Mouse (Mus musculus) cortical plate, adult 2 months (tissue): Measurements from ENCODE around the gene Cnga3.

Source experiments
- CTCF ChIP-seq: fragments of 200-500 bp; IDR thresholded peaks from 2 replicates; pipeline ENCODE4 v1.5.1; 2011; ENCODE audit warnings: mild to moderate bottlenecking, control low read depth, low read length; ENCODE audit not compliant: insufficient read depth; ENCODE audit errors: extremely low read depth
- POLR2A ChIP-seq: fragments of 200-500 bp; IDR thresholded peaks from 2 replicates; pipeline ENCODE4 v1.6.1; 2011; ENCODE audit warnings: mild to moderate bottlenecking, low read length, control low read depth; ENCODE audit not compliant: insufficient read depth; ENCODE audit errors: extremely low read depth

DNA sequence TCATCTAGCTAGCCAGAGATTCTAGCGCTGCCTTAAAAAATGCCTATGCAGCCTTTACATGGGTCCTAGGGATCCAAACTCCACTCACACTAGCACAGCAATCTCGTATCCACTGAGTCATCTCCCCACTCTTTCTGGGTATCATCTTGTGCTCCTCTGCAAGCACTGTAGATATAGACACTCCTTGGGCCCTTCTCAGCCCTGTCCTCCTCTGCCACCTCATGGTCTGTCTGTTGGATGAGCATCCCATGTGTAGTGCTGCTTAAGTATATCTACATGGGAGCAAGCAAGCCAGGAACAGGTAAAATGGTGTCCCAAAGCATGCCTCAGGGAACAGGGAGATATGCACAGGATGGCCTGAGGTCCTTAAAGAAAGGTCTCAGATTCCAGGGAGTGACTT is 36.4 kb upstream of the Cnga3 start:
- no peak for TF ChIP-seq POLR2A
- peak; percentile 46 for TF ChIP-seq CTCF
